Mouse (Mus musculus) mouse embryonic stem cell (cell line): ENCODE data around the gene Rpgrip1l.

Source experiments
- in situ Hi-C, 2 experiments: fragments of 300-500 bp; cut with MboI; formaldehyde crosslinking; loops; 1 replicate in 1 of 2; 3 replicates in 1 of 2; pipeline ENCODE4 v1.14.3; 2019 to 2020; ENCODE audit warnings: low sequenced_read_pairs in 2 of 2, low pct_unique_long_range_greater_than_20kb in 1 of 2, mixed read lengths in 1 of 2; ENCODE audit not compliant: unreplicated experiment in 1 of 2

Gene Rpgrip1l

DNA sequence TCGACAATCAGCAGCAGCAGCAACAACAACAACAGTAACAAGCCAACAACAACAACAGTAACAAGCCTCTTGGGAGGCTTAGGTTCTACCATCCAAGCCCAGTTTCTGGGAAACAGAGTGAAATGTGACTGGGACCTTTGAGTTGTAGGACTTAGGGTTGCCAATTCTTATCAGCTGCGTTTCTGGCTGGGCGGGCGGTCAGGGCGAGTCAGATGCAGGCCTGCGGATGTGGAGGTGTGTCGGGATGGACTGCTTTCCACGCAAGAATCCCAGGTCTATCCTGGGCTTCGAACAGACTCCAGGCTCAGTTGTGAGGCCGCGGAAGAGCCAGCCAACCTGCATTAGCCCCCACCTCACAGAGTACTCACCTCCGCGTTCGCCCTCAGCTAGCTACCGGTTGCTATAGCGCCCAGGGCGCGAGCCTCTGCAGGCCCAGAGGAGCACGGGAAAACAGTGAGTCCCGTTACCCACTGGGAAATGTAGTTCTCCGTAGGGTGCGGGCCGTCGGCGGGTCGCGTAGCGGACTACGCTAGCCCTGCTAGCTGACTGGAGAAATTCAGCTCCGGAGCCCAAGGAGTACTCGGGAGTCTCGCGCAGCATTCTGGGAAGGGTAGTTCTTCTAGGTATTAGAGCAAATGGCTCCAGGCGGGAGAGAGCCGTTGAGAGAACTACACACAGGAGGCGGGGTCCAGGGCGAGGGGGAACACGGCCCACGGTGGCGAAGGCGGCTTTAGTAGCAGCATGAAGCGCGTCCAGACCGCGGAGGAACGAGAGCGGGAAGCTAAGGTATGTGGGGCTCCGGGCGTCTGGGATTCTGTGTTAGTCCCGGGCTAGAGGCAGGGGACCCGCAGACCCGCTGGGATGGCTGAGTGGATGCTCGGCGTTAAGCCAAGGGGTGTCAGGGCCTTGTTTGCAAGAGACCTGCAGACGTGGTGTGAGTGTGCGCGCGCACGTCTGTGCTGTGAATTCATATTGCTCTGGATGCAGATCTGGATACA, at the start of gene Rpgrip1l, which contains the start of gene Fto:
Gene Rpgrip1l, minus strand, starts transcription at position 428 of the 998 bp plus-strand sequence.
Gene Fto, plus strand, starts transcription at position 691 of the 998 bp plus-strand sequence.
- in situ Hi-C loops, result no loop called here

DNA sequence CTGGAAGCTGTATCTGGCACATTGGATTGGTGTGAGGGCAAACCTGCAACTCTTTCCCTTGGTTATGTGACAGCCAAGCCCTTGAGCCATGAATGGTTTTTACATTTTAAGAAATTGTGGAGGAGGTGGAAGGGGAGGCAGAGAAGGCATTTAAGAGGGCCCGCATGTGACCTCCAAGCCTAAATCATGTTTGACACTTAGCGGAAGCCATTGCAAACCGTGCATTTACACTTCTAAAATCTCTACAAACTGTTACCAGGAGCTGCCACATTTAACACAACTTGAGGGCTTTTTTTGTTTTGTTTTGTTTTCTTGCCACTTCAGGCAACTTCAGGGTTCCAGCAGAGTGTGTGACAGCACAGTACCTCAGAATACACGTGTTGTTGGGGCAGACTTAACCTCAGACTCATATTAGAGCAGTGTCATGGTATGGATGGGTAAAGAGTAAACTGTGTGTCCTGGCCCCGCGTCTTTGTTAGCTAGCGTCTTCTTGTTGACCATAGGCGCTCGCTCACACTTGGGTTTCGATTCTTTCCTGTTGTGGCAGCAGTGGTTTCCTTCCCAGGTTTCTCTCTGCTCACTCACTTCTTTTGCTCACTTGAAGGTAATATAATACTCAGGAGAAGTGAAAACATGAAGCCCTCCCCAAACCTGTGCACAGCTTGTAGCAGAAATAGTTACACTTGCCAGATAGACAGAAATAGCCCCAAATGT, 47.7 kb upstream of the Rpgrip1l start:
- in situ Hi-C loops, result no loop called here

DNA sequence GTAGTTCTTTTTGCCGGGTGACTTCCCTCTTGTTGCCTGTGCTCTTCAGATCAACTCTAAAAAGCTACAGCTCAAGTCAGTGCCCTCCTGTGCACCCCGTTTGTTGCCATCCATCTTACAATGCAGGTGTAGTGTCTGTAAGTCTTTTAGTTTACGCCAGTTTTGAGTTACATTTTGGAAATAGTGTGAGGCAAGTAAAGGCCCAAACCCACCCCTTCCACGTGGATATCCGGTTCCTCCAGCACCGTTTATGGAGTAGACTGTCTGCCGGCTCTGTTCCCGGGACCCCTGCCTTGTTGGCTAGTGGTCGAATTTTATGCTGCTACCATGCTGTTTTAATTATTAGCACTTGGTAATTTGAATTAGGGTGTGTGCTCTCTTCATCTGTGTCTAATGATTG, 46.4 kb upstream of the Rpgrip1l start:
- in situ Hi-C loops, result no loop called here

DNA sequence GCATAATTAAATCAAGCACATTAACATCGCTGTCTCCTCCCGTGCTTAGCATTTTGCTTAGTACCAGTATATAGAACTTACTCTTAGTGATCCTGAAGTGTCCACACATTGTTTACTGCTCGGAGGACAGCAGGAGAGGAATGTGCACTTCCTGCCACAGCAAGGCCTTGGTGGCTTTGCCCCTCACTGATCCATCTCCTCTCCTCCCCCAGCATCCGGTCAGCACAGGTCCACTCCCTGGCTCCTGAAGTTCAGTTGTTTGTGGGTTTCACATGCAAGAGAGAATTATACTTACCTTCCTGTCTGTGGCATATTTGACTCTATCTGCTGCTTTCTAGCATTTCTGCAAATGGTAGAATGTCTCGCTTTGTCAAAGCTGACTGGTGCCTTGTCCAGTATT, 45.0 kb upstream of the Rpgrip1l start:
- in situ Hi-C loops, result no loop called here

DNA sequence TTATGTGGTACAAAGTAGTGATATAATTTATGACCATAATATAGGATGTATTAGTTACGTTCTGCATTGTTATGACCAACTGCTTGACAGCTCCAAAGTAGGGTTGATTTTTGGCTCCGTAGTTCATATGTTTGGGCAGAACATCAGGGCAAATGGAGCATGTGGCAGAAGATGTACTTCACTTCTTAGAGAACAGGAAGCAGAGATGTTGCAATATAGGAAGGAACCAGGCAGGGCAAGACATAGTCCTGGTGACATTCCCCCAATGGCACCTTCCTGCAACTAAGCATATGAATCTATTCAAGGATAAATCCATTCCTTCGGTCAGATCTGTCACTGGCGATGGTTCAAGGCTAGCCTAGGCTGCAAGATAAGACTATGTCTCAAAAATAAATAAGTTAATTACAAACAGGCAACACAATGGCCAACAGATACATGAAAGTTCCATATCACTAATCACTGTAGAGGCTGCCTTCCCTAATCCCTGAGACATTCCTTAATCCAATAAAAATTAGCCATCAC, 44.5 kb upstream of the Rpgrip1l start:
- in situ Hi-C loops, result no loop called here

DNA sequence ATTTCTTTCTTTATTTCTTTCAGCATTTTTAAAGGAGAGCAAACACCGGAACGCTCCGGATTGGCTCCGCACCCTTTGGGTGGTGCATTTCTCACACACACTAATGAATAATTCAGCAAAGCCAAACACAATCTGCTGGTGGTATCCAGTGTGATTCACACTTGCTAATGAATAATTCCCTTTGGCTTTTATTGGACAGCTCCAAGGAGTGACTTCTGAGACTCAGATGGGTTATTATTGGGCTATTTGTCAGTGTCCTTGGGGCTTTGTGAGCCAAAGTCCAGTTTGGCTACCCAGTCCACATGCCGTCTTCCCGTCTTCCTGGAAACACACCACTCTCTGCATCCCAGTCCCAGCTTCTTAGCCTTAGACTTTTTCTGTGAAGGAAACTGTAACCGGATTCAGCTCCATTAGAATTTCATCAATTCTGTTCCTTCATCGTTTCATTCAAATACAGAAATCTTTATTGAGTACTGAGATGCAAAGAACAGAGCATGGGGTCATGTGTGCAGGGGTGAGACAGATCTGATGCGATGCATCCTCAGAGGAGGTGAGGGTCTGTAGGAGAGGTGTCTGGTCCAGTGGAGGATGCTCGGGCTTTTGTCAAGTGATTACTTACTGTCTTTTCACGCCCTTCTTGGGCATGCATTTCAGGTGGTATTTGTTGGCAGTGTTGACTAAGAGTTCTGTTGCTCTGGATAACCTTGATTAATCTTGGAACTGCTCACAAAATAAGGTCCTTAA, 43.1 kb upstream of the Rpgrip1l start:
- in situ Hi-C loops, result no loop called here

DNA sequence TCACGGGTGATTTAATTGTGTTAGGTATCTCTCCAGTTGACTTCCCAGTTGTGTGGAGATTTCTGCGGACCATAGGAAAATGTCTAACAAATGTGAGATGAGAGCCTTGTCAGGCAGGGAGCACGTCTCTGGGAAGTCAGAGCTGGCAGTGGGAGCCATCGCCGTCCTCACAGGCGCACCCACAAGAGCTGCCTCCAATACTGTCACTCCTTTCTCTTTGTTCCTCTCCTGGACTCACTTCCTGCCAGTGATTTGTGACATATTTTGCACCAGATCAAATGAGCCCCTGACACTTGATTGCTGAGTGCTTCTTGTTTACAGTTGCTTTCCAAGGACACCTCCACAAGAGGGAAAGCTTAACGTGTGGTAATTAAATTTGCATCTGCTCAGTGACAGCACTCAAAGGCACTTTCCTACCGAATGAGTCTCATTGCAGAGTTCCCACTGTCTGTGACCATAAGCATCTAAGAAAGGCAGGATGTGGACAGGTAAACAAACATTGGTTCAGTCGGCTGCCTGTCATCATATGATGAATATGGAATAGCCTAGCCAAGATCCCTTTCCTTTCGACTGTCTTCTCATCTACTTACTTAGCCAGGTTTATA, 42.3 kb upstream of the Rpgrip1l start:
- in situ Hi-C loops, result no loop called here

DNA sequence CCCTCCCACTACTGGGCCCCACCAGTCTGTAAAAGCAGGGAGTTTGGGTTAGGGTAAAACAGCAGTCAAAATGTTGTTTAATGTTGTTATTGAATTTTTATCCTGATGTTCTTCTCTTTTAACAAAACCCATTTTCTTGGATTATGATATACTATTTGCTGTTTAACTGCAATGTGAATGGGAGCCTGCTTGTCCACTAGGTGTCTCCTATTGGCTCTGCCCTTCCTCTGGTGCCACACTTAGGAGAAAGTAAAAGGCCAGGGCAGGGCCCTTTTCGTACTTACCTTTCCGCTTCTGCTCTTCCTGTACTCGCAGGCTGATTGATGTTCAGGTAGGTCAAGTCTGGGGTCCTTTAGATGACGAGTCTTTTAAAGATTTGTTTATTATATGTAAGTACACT, 40.8 kb upstream of the Rpgrip1l start:
- in situ Hi-C loops, result no loop called here

DNA sequence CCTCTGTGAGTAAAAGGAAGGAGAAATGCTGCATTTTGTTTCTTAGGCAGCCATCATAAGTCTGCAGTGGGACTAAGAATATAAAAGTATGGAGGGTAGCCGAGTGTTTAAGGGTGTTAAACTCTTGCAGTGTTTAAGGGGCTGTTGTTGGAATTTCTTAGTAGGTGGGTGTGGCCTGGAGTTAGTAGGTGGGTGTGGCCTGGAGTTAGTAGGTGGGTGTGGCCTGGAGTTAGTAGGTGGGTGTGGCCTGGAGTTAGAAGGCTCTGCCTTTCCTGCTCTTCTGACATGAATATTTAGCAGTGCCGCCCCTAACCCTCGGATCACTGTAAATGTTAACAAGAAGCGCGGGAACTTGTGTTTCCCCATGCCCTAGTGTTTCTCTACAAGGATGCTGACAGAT, 40.0 kb upstream of the Rpgrip1l start:
- in situ Hi-C loops, result no loop called here

DNA sequence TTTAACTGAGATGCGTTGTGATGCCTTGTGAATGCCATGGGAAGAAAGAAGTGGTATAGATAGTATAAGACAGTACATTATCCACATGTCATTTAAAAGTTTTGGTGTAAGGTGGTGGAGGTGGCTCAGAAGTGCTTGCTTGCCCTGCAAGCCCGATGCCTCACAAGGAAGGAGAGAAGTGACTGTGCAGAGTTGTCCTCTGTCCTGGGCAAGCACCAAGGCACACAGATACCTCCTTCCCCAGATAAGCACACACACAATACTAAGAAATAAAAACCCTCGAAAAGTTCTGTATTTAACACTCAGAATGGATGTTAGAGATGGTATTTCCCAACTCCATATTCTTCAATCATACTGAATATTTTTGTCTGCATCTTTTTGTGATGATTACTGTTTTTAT, 39.5 kb upstream of the Rpgrip1l start:
- in situ Hi-C loops, result no loop called here

DNA sequence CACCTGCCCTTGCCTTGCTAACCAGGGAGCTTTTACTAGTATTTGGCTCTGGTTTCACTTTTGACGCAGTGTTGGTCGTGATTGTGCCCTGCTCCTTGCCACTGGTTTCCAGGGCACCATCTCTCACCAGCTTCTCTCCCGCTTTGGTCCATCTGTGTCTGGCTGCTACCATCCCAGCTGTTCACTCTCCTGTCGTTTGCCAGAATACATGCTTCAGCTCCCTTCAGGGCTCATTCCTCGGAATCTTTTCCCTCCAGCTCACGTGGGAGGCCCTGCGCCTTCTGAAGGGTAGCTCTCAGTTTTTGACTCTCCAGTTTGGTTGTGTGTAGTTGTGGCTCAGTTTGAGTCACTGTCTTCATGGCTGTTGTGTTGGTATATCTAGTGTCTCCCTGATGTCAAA, 37.6 kb upstream of the Rpgrip1l start:
- in situ Hi-C loops, result no loop called here

DNA sequence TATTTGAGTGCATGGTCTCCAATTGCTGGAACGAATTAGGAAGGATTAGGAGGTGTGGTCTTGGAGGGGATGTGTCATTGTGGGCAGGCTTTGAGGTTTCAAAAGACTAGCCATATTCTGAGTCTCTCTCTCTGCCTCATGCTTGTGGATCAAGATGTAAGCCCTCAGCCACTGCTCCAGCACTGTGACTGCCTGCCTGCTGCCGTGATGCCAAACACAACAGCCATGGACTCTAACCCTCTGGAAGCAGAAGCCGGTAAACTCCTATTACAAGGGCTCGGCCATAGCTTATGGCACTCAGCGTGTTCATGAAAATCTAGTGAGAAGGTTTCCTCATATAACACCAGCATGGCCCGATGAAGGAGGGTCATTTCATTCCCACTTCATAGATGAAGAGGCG, 36.8 kb upstream of the Rpgrip1l start:
- in situ Hi-C loops, result no loop called here

DNA sequence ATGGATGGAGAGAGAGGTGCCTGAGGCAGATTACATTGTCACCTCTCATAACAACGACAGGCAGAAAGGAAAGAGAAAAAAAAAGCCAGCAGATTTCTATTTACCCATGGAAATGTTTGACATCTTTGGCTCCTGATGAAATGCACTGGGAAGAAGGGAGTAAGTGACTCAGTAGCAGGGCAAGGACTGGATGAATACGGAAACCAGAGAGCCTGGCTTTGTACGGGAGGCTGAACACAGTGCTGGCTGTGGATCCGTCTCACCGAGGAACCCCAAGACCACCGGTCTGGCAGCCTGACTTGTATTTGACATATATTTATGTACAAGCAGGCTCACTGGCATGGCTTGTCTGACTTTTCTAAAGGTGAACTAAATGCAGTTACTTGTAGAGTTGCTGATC, 34.5 kb upstream of the Rpgrip1l start:
- in situ Hi-C loops, result no loop called here

DNA sequence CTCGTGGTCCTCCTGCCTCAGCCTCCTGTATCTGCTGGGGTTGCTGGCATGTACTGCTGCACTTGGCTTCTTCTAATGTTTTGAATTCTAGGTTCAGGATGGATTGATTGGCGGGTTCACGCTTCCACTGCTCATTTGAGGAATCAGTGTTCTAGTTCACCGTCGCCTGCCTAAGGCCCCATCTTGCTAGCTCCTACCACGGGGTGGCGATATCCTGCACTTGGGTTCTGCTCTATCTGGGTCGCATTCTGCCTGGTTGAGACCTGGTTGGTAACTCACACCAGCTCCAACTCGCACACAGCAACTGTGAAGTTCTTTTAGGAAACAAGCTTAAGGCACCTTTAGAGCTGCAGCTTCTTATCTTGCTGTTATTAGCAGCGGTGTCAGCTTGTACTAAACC, 34.1 kb upstream of the Rpgrip1l start:
- in situ Hi-C loops, result no loop called here

DNA sequence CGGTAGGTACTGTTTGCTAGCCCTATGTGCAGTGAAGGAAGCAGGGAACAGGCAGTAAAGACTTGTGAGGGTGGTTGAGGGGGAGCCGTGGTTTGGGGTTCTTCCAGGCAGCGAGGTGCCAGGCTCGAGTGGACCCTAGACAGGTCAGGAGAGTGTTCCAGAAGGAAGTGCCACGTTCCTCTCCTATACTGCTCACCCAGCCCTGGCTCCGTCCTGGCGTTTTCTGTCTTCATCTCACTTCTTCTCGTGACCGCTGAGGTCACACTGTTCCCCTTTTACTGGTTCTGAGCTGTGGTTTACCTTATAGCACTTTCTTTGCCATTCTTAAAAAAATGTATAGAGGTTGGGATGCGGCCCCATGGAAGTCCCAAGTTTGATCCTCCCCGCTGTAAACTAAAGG, 31.6 kb upstream of the Rpgrip1l start:
- in situ Hi-C loops, result no loop called here

DNA sequence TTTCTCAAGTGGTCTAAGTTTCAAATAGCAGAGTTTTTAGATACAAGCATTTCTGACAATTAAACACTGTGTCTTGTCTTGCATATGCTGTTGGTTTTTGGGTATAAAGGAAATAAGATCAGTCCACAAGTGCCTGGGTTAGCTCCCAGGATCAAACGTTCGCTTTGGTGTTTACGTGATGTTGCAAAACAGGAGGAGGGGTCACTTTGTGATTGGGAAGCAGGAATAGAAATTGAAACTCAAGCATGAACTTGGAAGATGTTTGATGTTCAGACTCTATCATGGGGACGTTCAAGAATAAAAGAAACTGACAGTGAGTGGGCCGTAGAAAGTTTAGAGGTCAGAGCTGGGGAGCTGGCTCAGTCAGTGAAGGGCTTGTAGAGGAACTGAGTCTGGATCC, 29.7 kb upstream of the Rpgrip1l start:
- in situ Hi-C loops, result no loop called here

DNA sequence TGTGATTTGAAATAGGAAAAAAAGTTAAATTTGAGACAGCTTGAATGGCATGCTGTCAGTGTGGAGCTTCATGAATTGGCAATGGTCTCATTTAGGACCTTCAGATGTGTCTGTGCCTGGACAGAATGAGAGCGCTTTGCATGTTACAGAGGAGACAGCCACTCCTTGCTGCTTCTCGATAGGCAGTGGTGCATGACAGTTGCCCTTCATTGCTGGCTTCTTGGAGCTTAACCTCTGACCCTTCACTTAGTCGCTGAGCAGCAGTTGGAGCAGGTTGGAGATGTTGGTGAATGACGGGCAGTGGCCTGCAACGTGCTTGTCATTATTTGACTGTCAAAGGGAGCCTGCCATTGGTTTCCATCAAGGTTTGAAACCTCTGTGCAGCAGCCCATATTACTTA, 29.1 kb upstream of the Rpgrip1l start:
- in situ Hi-C loops, result no loop called here

DNA sequence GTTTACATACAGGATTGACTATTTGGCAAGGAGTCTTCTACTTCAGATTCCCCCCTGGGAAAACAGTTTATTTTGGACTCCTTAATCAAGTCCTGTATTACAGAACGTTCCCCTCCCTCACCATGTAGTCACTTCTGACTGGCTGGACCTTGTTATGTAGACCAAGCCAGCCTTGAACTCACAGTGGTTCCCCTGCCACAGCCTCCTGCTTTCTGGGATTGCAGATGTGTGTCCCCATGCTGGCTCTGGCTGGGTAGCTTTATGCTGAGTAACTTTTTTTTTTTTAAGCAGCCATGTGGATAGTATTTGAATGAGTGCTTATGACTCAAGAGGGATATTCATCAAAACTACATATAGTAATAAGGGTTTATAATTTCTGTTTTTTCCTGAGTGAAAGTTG, 27.7 kb upstream of the Rpgrip1l start:
- in situ Hi-C loops, result no loop called here
